Mouse (Mus musculus) retina, postnatal 7 days (tissue): ENCODE data around the gene Zfp740.

ENCODE experiments used
- DNase-seq: peaks from one replicate; pipeline ENCODE4 v3.0.0-alpha.2; 2012; ENCODE audit warnings: low read depth, low spot score

The Zfp740 gene

GRCm38 (mm10) chr15:102247252-102248130 is 44.4 kb downstream of the Zfp740 start:
- DNase-seq: no peak

DNA sequence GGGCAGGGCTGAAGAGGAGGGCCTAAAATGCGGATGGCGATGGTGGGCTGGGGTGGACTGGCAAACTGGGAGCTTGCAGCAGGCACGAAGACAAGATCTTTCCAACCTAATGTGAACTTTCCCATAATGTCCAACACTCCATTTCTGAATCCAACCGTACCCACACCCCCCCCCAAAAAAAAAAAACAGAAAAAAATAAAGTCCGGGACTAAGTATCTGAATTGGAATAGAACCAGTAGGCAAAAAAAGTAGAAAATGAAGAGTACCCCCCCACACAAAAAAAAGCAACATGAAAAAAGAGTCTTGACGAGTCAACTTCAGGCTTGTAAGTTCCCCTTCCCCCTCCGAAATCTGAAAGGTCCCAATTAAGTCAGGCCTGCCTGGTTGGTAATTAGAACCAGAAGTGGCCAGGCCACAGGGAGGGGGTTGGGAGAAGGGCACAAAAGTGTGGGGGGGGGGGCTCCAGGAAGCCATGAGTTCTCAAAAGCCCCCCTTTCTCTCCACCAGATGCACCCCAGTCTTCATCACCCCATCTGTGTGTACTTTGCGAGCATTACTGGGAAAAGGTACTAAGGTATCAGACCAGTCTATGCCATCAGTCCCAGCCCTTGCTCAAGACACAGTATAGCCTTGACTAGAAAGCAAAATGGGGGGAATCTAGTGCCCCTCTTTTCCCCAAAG is 45.2 kb downstream of the Zfp740 start:
- no peak for DNase-seq

GRCm38 (mm10) chr15:102248812-102249191 is 45.8 kb downstream of the Zfp740 start:
- DNase-seq: no peak

- no peak for DNase-seq
Observed at GRCm38 (mm10) chr15:102249251-102249691, 46.2 kb downstream of the Zfp740 start.

GRCm38 (mm10) chr15:102249967-102250366 is 46.9 kb downstream of the Zfp740 start:
- no peak for DNase-seq

- DNase-seq: no peak
Observed at GRCm38 (mm10) chr15:102250521-102250920, 47.5 kb downstream of the Zfp740 start.

- no peak for DNase-seq
Observed at GRCm38 (mm10) chr15:102255547-102256255, 52.7 kb downstream of the Zfp740 start.

DNA sequence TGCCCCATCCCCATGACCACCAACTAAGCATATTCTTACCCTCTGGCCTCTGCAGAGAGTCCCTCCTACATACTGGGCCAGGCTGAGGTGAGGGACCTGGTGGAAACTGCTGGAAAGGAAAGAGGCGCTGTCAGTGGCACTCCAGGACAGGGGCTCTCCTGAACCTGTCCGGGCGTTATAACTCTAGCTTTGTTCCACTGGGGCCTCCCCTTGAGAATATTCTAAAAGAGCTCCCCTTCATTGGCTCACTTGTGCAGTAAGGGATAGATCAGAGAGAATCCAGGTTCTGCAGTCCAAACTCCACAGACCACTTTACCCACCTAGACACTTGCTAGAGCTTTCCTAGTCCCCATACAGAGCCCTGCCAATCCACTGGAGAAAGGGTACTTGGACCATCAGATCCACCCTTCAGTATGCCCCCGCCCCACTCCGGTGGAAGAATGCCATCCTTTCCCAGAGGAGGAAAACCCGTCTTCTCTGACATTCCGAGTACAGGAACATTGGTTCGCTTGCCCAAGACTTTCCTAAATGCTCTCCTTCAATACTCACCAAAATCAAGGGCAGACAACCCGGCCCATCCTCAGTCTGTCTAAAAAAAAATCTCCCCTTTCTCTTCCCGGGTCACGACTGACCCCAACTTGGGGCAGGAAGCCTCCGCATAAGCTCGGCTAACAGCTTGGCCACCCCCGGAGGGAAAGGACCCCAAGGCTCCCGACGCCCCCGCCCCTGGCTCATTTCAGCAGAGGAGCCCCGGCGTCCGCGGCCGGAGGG is 53.6 kb downstream of the Zfp740 start:
- DNase-seq: no peak

DNA sequence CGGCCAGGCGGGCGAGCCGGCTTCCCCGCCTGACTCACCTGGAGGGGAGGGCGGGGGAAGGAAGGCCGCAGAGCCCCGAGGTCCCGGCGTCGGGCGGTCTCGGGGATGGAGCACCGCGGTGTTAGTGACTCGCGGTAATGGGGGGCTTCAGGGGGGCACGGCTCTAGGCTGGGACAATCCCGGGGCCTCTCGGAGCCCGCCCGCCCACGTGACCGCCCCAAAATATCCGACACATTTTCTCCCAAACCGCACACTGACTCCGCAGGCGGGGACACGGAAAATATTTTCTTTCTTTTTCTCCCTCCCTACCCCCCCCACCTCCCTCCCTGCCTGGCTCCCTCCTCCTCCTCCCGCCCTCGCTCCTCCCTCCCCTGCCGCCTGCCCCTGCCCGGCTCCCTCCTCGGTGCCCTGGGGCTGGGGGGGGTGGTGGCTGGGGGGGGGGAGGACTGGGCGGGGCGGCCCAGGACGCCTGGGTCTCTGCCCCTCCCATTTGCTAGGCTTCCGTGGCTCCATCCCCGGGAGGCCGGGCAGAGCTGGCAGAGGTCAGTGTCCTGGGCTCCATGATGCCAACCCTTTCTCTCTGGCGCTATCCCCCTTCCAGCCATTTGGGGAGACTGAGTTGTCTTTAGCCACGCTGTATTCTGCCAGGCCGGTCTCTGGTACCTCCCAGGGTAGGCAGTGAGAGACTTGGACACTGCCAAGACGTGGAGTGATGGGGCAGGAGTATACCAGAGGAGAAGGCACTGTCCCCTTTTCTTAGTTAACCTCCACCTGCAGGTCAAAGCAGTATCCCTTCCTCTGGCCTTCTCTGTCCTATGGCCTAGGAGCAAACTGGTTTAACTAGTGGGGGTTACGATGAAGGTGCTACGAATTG is 54.4 kb downstream of the Zfp740 start, which contains the start of gene Rarg:
Rarg (minus strand) TSS at position 316 of the 874 bp plus-strand sequence.
- DNase-seq: no peak

GRCm38 (mm10) chr15:102258076-102258470 is 55.0 kb downstream of the Zfp740 start:
- DNase-seq: no peak

DNA sequence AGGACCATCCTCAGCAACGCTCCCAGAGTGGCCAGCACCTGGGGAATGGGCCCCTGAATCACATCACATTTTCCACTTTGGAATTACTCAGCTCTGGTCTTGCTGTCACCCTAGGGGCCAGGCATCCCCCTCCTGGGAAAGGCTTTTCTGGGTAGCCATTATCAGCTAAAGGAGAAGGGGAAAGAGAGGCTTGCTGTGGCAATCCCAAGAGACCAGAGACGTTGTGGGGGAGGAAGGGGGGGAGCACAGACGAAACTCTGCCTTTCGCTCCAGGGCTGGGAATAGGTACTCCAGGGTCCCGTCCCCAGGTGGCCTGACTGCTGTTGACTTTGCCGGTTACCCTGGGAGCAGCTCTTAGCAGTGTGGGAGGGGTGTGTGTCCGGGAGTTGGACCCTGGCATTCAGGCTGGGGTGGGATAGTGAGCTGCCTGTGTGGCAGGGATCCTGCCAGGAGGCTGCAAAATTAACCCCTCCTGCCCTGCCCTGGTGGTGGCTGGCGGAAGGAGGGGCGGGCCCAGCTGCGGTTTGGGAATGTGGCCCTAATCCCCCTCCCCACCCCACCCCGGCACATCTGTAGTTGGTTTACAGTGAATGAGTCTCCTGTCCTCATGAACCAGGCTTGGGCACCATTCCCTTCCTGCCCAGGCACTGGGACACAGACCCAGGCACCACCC is 55.7 kb downstream of the Zfp740 start:
- DNase-seq: no peak

- no peak for DNase-seq
Observed at GRCm38 (mm10) chr15:102262582-102262981, 59.5 kb downstream of the Zfp740 start.

DNA sequence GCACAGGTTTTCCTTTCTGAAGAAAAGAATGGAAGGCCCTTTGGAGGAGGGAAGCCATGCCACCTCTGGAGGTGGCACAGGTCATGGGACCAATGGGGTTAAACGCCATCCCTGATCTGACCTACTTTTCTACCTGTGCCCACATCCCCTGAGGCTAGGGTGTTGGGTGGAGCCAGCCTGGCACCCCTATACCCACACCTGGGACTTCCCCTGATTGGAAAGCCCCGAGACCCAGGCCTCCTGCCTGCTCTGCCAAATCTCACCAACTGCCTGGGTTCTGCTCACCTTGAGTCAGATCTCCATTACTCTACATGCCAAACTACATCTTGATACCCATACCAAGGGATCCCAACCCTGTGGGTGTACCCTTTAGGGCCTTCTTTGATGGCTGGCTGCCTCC is 60.0 kb downstream of the Zfp740 start:
- no peak for DNase-seq
